Mouse (Mus musculus) kidney, embryonic 15.5 days (tissue): ENCODE measurements at regions not wholly inside any gene's neighbourhood (a gene's known extent, or its start where the extent isn't known, plus 50 kb on each side); places are given as distances from the start of the nearest gene placed in this dataset.
A peak's percentile ranks its signal among the peaks of the same experiment; 100 is the strongest.

ENCODE experiments used
- ATAC-seq: fragments of 200-750 bp; cut with Nextera tagmentation; replicated peaks from 2 replicates; pipeline ENCODE4 v1.8.0; 2017; ENCODE audit warnings: moderate TSS enrichment; ENCODE audit not compliant: low FRiP score
- H3K27ac ChIP-seq: fragments of 300-500 bp; sonication (generic); 2 replicates; pipeline ENCODE4 v1.5.1; 2015; ENCODE audit warnings: mild to moderate bottlenecking, inconsistent platforms
- H3K27me3 ChIP-seq: fragments of 300-500 bp; sonication (generic); 2 replicates; pipeline ENCODE4 v1.6.1; 2015; ENCODE audit warnings: inconsistent platforms
- H3K36me3 ChIP-seq: fragments of 300-500 bp; sonication (generic); 2 replicates; pipeline ENCODE4 v1.6.1; 2015; ENCODE audit warnings: inconsistent platforms
- H3K4me1 ChIP-seq: fragments of 300-500 bp; sonication (generic); 2 replicates; pipeline ENCODE4 v1.6.1; 2015; ENCODE audit warnings: inconsistent platforms
- H3K4me2 ChIP-seq: fragments of 300-500 bp; sonication (generic); 2 replicates; pipeline ENCODE4 v1.6.1; 2015; ENCODE audit warnings: moderate library complexity, mild to moderate bottlenecking, inconsistent platforms
- H3K4me3 ChIP-seq: fragments of 300-500 bp; sonication (generic); replicated peaks from 2 replicates; pipeline ENCODE4 v1.5.1; 2015; ENCODE audit warnings: mild to moderate bottlenecking, inconsistent platforms
- H3K9ac ChIP-seq: fragments of 300-500 bp; sonication (generic); 2 replicates; pipeline ENCODE4 v1.6.1; 2015; ENCODE audit warnings: mild to moderate bottlenecking, inconsistent platforms
- H3K9me3 ChIP-seq: fragments of 300-500 bp; sonication (generic); replicated peaks from 2 replicates; pipeline ENCODE4 v1.6.1; 2016; ENCODE audit warnings: inconsistent platforms
- WGBS: fragments of 180-500 bp; shearing (Covaris S2); methylation state at CpG from one replicate; pipeline ENCODE4 v1.1.7; 2015; ENCODE audit warnings: mixed read lengths; 5-methylcytosine and 5-hydroxymethylcytosine counted together

GRCm38 (mm10) chr14:72371702-72372277 lies 119.8 kb downstream of the Gm9195 start:
- H3K27ac ChIP-seq, result no peak overlapping the region
- H3K36me3 ChIP-seq, result no peaks in the 10 kb centered on the region
- H3K4me1 ChIP-seq, result no peaks in the 10 kb centered on the region
- H3K4me3 ChIP-seq, result no peak overlapping the region
- WGBS, result 5% methylated on average over 10 of the region's 10 CpGs
- no peaks in the 10 kb centered on the region for H3K27me3 ChIP-seq
- H3K4me2 ChIP-seq, result peak overlapping the region; percentile 22; the same call in 1 of the 2 replicates
- ATAC-seq, result peak; percentile 54
- H3K9me3 ChIP-seq, result no peaks in the 10 kb centered on the region
- H3K9ac ChIP-seq, result no peak overlapping the region

- Histone ChIP-seq H3K36me3 (no peaks in the 10 kb centered on the region), H3K27ac (no peak overlapping the region), H3K4me2 (no peak overlapping the region), H3K9me3 (no peaks in the 10 kb centered on the region), H3K4me3 (no peak overlapping the region), H3K4me1 (no peaks in the 10 kb centered on the region), H3K9ac (no peak overlapping the region), H3K27me3 (no peaks in the 10 kb centered on the region)
- no peak for ATAC-seq
- 79% methylated on average over 4 of the region's 4 CpGs for WGBS
Measured at GRCm38 (mm10) chr14:72360829-72361520, 130.7 kb downstream of the Gm9195 start.

GRCm38 (mm10) chr14:72360181-72360580 lies 131.5 kb downstream of the Gm9195 start:
- WGBS, result 89% methylated on average over 7 of the region's 7 CpGs
- no peaks in the 10 kb centered on the region for H3K9me3 ChIP-seq
- H3K27me3 ChIP-seq, result no peaks in the 10 kb centered on the region

GRCm38 (mm10) chr14:72357915-72358314 lies 133.7 kb downstream of the Gm9195 start:
- Histone ChIP-seq H3K27me3 (no peaks in the 10 kb centered on the region), H3K36me3 (no peaks in the 10 kb centered on the region), H3K4me1 (no peaks in the 10 kb centered on the region), H3K4me3 (no peak overlapping the region), H3K27ac (no peak overlapping the region), H3K9me3 (no peaks in the 10 kb centered on the region), H3K4me2 (no peak overlapping the region), H3K9ac (no peak overlapping the region)
- no peak for ATAC-seq
- WGBS, result 92% methylated on average over 3 of the region's 3 CpGs

More at GRCm38 (mm10) chr14:72360181-72360580, 131.5 kb downstream of the Gm9195 start:
- Histone ChIP-seq H3K4me1 (no peaks in the 10 kb centered on the region), H3K9ac (no peak overlapping the region), H3K4me2 (no peak overlapping the region), H3K27ac (no peak overlapping the region), H3K36me3 (no peaks in the 10 kb centered on the region), H3K4me3 (no peak overlapping the region)
- ATAC-seq, result no peak

GRCm38 (mm10) chr14:72342181-72342580 lies 149.5 kb downstream of the Gm9195 start:
- 49% methylated on average over 5 of the region's 5 CpGs for WGBS
- Histone ChIP-seq H3K36me3 (no peaks in the 10 kb centered on the region), H3K9ac (no peak overlapping the region), H3K27me3 (no peaks in the 10 kb centered on the region), H3K27ac (no peak overlapping the region), H3K4me1 (no peaks in the 10 kb centered on the region), H3K4me2 (no peak overlapping the region), H3K4me3 (no peak overlapping the region), H3K9me3 (no peaks in the 10 kb centered on the region)
- ATAC-seq, result no peak

- Histone ChIP-seq H3K4me3 (no peak overlapping the region), H3K9me3 (no peaks in the 10 kb centered on the region), H3K4me2 (no peak overlapping the region), H3K27ac (no peak overlapping the region), H3K36me3 (no peaks in the 10 kb centered on the region), H3K9ac (no peak overlapping the region), H3K4me1 (no peaks in the 10 kb centered on the region), H3K27me3 (no peaks in the 10 kb centered on the region)
- no peak for ATAC-seq
- 64% methylated on average over 14 of the region's 14 CpGs for WGBS
Measured at GRCm38 (mm10) chr14:72341590-72342154, 150.0 kb downstream of the Gm9195 start.

- Histone ChIP-seq H3K4me1 (no peaks in the 10 kb centered on the region), H3K4me2 (no peak overlapping the region), H3K9ac (no peak overlapping the region), H3K36me3 (no peaks in the 10 kb centered on the region), H3K27me3 (no peaks in the 10 kb centered on the region), H3K27ac (no peak overlapping the region), H3K9me3 (no peaks in the 10 kb centered on the region), H3K4me3 (no peak overlapping the region)
- WGBS, result 74% methylated on average over 1 of the region's 1 CpGs
- ATAC-seq, result no peak
Measured at GRCm38 (mm10) chr14:72338046-72338445, 153.6 kb downstream of the Gm9195 start.

- no peak for ATAC-seq
- H3K9me3 ChIP-seq, result no peaks in the 10 kb centered on the region
- H3K9ac ChIP-seq, result no peak overlapping the region
- H3K4me1 ChIP-seq, result no peaks in the 10 kb centered on the region
- no peak overlapping the region for H3K4me2 ChIP-seq
- no peak overlapping the region for H3K27ac ChIP-seq
- no peak overlapping the region for H3K4me3 ChIP-seq
- H3K27me3 ChIP-seq, result no peaks in the 10 kb centered on the region
- H3K36me3 ChIP-seq, result no peaks in the 10 kb centered on the region
Measured at GRCm38 (mm10) chr14:72303856-72304255, 187.8 kb downstream of the Gm9195 start.

GRCm38 (mm10) chr14:72300026-72300425 lies 191.6 kb downstream of the Gm9195 start:
- peaks cover 3% of the 10 kb centered on the region; the same call in 1 of the 2 replicates for H3K27me3 ChIP-seq
- 73% methylated on average over 1 of the region's 1 CpGs for WGBS
- H3K9ac ChIP-seq, result no peak overlapping the region
- H3K36me3 ChIP-seq, result no peaks in the 10 kb centered on the region
- H3K9me3 ChIP-seq, result no peaks in the 10 kb centered on the region
- H3K4me3 ChIP-seq, result no peak overlapping the region
- peaks cover 8% of the 10 kb centered on the region for H3K4me1 ChIP-seq
- ATAC-seq, result no peak
- H3K4me2 ChIP-seq, result no peak overlapping the region
- H3K27ac ChIP-seq, result no peak overlapping the region

- Histone ChIP-seq H3K4me1 (peaks cover 20% of the 10 kb centered on the region), H3K27ac (no peak overlapping the region), H3K36me3 (no peaks in the 10 kb centered on the region), H3K9ac (no peak overlapping the region), H3K27me3 (peaks cover 3% of the 10 kb centered on the region; the same call in 1 of the 2 replicates), H3K4me2 (peak overlapping the region; percentile 39; the same call in 1 of the 2 replicates), H3K4me3 (no peak overlapping the region), H3K9me3 (no peaks in the 10 kb centered on the region)
- WGBS, result 16% methylated on average over 6 of the region's 6 CpGs
- ATAC-seq, result 0 out of 2 replicates have a peak, but pooled peaks have one; percentile 30
Measured at GRCm38 (mm10) chr14:72294631-72295030, 197.0 kb downstream of the Gm9195 start.

- Histone ChIP-seq H3K27me3 (peaks cover 3% of the 10 kb centered on the region; the same call in 1 of the 2 replicates), H3K36me3 (no peaks in the 10 kb centered on the region), H3K4me3 (no peak overlapping the region), H3K9me3 (no peaks in the 10 kb centered on the region), H3K27ac (no peak overlapping the region), H3K4me2 (no peak overlapping the region), H3K4me1 (peaks cover 20% of the 10 kb centered on the region), H3K9ac (no peak overlapping the region)
- 69% methylated on average over 9 of the region's 9 CpGs for WGBS
- ATAC-seq, result 0 out of 2 replicates have a peak, but pooled peaks have one; percentile 40
Measured at GRCm38 (mm10) chr14:72293677-72294387, 197.8 kb downstream of the Gm9195 start.
